Mouse (Mus musculus) splenic B cell, adult 2 months (primary cell): ENCODE measurements at regions not wholly inside any gene's neighbourhood (a gene's known extent, or its start where the extent isn't known, plus 50 kb on each side); places are given as distances from the start of the nearest gene placed in this dataset.

Source experiments
- DNase-seq: peaks from one replicate; pipeline ENCODE4 v3.0.0-alpha.2; 2011; ENCODE audit warnings: low read depth, low spot score
- H3K27me3 ChIP-seq: 2 replicates; pipeline ENCODE4 v1.6.1; 2012; ENCODE audit warnings: mild to moderate bottlenecking, low read length, moderate library complexity, mixed read lengths; ENCODE audit not compliant: control insufficient read depth, poor library complexity, insufficient read depth, severe bottlenecking
- H3K36me3 ChIP-seq: 2 replicates; pipeline ENCODE4 v1.6.1; 2012; ENCODE audit warnings: mild to moderate bottlenecking, low read length, moderate library complexity, mixed read lengths; ENCODE audit not compliant: control insufficient read depth, poor library complexity, insufficient read depth, severe bottlenecking

DNA sequence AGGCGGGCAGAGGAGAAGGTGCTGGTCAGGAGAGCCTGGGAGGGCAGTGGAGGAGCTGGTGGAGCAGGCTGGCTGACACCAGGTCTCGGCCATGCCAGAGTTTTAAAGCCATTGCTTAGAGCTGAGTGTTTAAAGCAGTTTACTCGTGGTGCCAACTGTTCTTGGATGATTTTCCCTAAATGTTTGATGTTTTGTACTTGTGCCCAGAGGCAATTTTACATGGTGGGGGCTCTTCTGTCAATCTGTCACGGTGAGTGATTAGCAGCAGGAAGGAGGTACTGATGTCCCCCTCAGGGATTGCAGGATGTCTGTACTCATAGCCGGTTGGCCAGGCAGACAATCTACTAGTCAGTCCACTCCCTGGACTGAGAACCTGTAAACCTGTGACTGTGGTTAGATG lies 156.7 kb upstream of the 4931429L15Rik start:
- H3K27me3 ChIP-seq: no peaks in the 10 kb centered on the region
- H3K36me3 ChIP-seq: no peaks in the 10 kb centered on the region
- no peak for DNase-seq

DNA sequence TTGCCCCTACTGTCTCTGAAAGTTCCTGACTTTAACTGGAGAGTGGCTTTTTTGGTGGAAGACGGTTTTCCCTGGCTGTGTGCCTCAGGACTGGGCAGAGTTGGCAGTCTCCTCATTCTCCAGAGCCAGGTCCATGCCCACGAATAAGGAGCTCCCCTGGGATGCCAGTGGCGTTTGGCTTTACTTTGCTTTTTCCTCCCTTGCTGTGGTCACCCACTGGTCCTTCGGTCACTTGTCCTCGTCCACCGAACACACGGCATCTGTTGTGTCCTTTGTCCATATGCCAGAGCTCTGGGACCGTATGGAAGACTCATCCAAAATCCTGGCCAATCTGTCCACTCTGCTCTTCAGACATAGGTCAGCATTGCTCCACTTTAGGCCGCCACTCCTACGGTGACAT lies 153.9 kb upstream of the 4931429L15Rik start:
- Histone ChIP-seq H3K27me3 (no peaks in the 10 kb centered on the region), H3K36me3 (no peaks in the 10 kb centered on the region)
- no peak for DNase-seq

- no peak for DNase-seq
- Histone ChIP-seq H3K27me3 (no peaks in the 10 kb centered on the region), H3K36me3 (no peaks in the 10 kb centered on the region)
Observed at GRCm38 (mm10) chr9:46469521-46469920, 149.7 kb upstream of the 4931429L15Rik start.

DNA sequence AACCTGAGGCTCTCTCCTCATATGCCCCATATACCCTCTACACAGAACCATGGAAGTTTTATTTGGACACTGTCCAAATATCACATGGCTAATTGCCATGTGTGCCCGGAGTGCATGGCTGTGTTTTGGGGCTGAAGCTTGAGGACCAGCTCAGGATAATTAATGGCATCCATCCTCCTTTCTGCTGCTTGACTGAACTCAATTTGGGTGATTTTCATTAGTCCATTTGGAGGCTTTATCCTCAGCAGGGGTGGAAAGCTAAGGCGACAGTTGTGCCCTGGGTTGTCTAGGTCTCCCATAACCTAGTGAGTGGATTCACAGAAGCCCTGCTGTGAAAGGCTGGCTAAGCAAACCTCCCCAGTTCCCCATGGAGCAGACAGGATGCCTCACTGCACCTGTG lies 148.5 kb upstream of the 4931429L15Rik start:
- DNase-seq: no peak
- H3K27me3 ChIP-seq: no peaks in the 10 kb centered on the region
- no peaks in the 10 kb centered on the region for H3K36me3 ChIP-seq

GRCm38 (mm10) chr9:46467671-46468070 lies 147.9 kb upstream of the 4931429L15Rik start:
- no peaks in the 10 kb centered on the region for H3K27me3 ChIP-seq
- DNase-seq: no peak

GRCm38 (mm10) chr9:46462681-46463080 lies 142.9 kb upstream of the 4931429L15Rik start:
- Histone ChIP-seq H3K36me3 (no peaks in the 10 kb centered on the region), H3K27me3 (no peaks in the 10 kb centered on the region)
- DNase-seq: no peak

More at GRCm38 (mm10) chr9:46467671-46468070, 147.9 kb upstream of the 4931429L15Rik start:
- H3K36me3 ChIP-seq: no peaks in the 10 kb centered on the region

GRCm38 (mm10) chr9:46457945-46458344 lies 138.2 kb upstream of the 4931429L15Rik start:
- Histone ChIP-seq H3K27me3 (no peaks in the 10 kb centered on the region), H3K36me3 (no peaks in the 10 kb centered on the region)
- no peak for DNase-seq

DNA sequence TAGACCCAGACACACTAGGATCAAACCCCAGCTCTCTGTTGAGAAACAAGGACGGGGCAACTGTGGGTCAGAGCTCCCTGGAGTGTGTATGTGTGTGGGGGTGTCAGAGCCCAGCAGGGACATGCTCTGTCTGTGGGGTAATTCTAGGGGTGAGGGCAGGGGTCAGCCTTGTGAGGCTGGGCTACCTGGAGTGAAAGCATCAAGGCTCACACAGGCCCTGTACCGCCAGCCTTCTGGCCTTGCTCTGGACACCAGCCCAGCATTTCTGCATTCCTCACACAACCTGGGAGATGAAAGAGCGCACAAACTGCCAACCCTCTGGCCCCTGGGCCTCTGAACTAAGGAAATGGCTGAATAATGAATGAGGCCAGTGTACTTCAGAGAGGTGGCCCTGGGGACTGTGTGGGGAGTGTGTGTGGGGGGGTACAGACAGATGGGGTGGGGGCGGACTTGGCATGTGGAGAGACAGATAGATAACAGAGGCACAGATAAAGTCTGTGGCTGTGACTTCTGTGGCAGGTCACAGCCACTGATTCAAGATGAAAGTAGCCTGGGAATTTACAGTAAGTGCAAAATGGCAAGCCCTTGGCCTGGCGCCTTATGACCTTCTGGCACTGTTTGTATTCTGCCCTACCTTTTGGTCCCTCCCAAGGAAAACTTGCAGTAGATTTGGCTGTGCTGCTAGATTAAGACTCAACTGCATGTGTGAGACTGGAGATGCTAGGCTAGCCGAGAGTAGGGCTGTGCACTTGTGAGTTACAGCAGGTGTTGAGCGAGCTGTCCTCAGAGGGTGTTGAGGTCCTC lies 135.2 kb upstream of the 4931429L15Rik start:
- Histone ChIP-seq H3K36me3 (no peaks in the 10 kb centered on the region), H3K27me3 (no peaks in the 10 kb centered on the region)
- no peak for DNase-seq

DNA sequence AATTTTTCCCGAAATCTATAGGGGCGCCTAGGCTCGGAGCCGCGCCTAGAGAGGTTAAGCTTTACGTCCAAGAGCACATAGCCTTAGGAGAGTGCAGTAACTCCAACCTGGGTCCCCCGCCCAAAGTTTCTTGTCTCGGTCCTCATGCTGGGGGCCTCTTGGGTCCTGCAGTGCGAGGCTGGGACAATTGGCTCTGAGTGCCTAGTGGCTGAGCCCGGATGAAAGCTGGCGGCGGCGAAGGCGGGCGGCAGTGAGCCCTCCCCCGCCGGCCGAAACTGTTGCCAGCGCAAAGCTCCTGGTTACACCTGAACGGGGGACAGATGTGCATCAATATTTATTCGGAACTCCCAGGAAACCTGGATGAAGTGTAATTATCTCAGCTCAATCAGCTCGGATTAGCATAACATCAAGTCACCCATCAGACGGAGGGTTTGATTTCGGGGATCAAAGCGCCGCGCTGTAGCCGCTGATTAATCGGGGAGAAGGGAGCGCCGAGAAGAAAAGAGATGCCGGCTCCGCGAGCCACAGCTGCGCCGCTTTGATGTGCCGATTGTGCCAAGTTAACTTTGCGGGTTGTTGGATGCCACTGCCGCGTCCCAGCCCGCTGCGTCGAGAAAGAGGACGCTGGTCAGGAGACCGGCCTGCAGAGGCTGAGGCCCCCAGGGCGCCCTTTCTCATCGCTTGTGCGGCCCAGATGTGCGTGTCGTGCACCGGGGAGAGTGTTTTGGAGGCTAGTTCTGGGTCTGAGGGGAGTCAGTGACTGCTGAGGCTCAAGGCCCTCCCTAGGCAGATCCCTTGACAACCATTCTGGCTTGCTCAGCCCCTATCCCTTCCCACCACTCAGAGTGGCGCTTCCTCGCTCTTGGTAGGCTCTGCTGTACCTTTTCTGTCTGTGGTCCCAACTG lies 123.7 kb upstream of the 4931429L15Rik start:
- peaks cover 1% of the 10 kb centered on the region; the same call in 1 of the 2 replicates for H3K27me3 ChIP-seq
- DNase-seq: no peak
- H3K36me3 ChIP-seq: no peaks in the 10 kb centered on the region

GRCm38 (mm10) chr9:46442739-46443181 lies 123.0 kb upstream of the 4931429L15Rik start:
- DNase-seq: no peak
- Histone ChIP-seq H3K36me3 (no peaks in the 10 kb centered on the region), H3K27me3 (peaks cover 1% of the 10 kb centered on the region; the same call in 1 of the 2 replicates)

GRCm38 (mm10) chr9:46440226-46440625 lies 120.4 kb upstream of the 4931429L15Rik start:
- H3K27me3 ChIP-seq: peaks cover 1% of the 10 kb centered on the region; the same call in 1 of the 2 replicates
- no peaks in the 10 kb centered on the region for H3K36me3 ChIP-seq
- DNase-seq: no peak

- no peaks in the 10 kb centered on the region for H3K27me3 ChIP-seq
- DNase-seq: no peak
Observed at GRCm38 (mm10) chr9:46434700-46435099, 114.9 kb upstream of the 4931429L15Rik start.

GRCm38 (mm10) chr9:46433716-46434115 lies 113.9 kb upstream of the 4931429L15Rik start:
- Histone ChIP-seq H3K36me3 (no peaks in the 10 kb centered on the region), H3K27me3 (no peaks in the 10 kb centered on the region)
- DNase-seq: no peak

More at GRCm38 (mm10) chr9:46434700-46435099, 114.9 kb upstream of the 4931429L15Rik start:
- H3K36me3 ChIP-seq: no peaks in the 10 kb centered on the region

GRCm38 (mm10) chr9:46431053-46431452 lies 111.3 kb upstream of the 4931429L15Rik start:
- DNase-seq: no peak

More at GRCm38 (mm10) chr9:46431053-46431452, 111.3 kb upstream of the 4931429L15Rik start:
- Histone ChIP-seq H3K27me3 (no peaks in the 10 kb centered on the region), H3K36me3 (no peaks in the 10 kb centered on the region)
